Mouse (Mus musculus) embryonic fibroblast, embryonic 13.5 days (primary cell): ENCODE data around the gene Rps6ka3. TPM values are rescaled to one million over a fixed set of nuclear protein-coding genes. Genes with fewer than 3 reads are reported as not detected.
A peak's percentile ranks its signal among the peaks of the same experiment; 100 is the strongest.

Experiments
- H3K27ac ChIP-seq: 2 replicates; pipeline ENCODE4 v1.5.1; 2012; ENCODE audit warnings: low read length, control low read depth, inconsistent platforms; ENCODE audit not compliant: insufficient read depth
- H3K4me1 ChIP-seq: 2 replicates; pipeline ENCODE4 v1.6.1; 2011; ENCODE audit warnings: low read length; ENCODE audit not compliant: control insufficient read depth, insufficient read depth
- H3K4me3 ChIP-seq: 2 replicates; pipeline ENCODE4 v1.5.1; 2011; ENCODE audit warnings: mild to moderate bottlenecking, control low read depth, low read length; ENCODE audit not compliant: insufficient read depth
- CTCF ChIP-seq: IDR thresholded peaks from 2 replicates; pipeline ENCODE4 v1.5.1; 2011; ENCODE audit warnings: mild to moderate bottlenecking, control low read depth, low read length, moderate library complexity, borderline replicate concordance; ENCODE audit not compliant: insufficient read depth
- POLR2A ChIP-seq: IDR thresholded peaks from 2 replicates; pipeline ENCODE4 v1.6.1; 2011; ENCODE audit warnings: low read depth, mild to moderate bottlenecking, control low read depth, low read length, moderate library complexity
- polyA plus RNA-seq: library from polyadenylated mRNA; stranded (reverse); fragments of >200 nt; gene quantifications from 2 replicates; pipeline ENCODE4 v1.2.4, GENCODE M21; 2011; ENCODE audit warnings: low read depth; ENCODE audit not compliant: missing spikeins, insufficient read length

The Rps6ka3 gene
- polyA plus RNA-seq, 1 experiment = 69.2 TPM

GRCm38 (mm10) chrX:159414130-159414828, 204.2 kb downstream of the Rps6ka3 start, which contains the start of gene Map7d2:
Map7d2 (plus strand) TSS chrX:159414572.
- no peak for TF ChIP-seq POLR2A
- TF ChIP-seq CTCF = no peak
- Histone ChIP-seq H3K4me3 (peak within 1 kb of the TSS; percentile 38), H3K27ac (no peak within 1 kb of the TSS), H3K4me1 (no peaks in the 10 kb centered on the region)

GRCm38 (mm10) chrX:159414829-159415673, 204.9 kb downstream of the Rps6ka3 start:
- peak overlapping the region; percentile 35 for H3K4me3 ChIP-seq
- H3K4me1 ChIP-seq = no peaks in the 10 kb centered on the region
- TF ChIP-seq CTCF (no peak), POLR2A (no peak)
- no peak overlapping the region for H3K27ac ChIP-seq

Other genes starting within 250 kb of the Rps6ka3 start
- gene Eif1ax, start 161.9 kb downstream of the Rps6ka3 start, polyA plus RNA-seq = 67.6 and 73.7 TPM in 2 replicates
- 0.23 TPM in 1 of 2 replicates, not detected in the other for gene Map7d2, start 204.3 kb downstream of the Rps6ka3 start, polyA plus RNA-seq